Mouse (Mus musculus) left cerebral cortex, postnatal 36 days (tissue): ENCODE data around the gene Rnps1. TPM values are rescaled to one million over a fixed set of nuclear protein-coding genes. Genes with fewer than 3 reads are reported as not detected.

Source experiments
- DNase-seq, 2 experiments: peaks; one replicate each; pipeline ENCODE4 v3.0.0; 2021 to 2022; ENCODE audit warnings: low spot score in 2 of 2, mixed read lengths in 1 of 2
- intact Hi-C: fragments of 180-260 bp; cut with DNase I; formaldehyde crosslinking; loops from one replicate; pipeline ENCODE4 v1.15.1; 2025
- total RNA-seq, 2 experiments: library from RNA; stranded (reverse); gene quantifications; 2 replicates each; pipeline ENCODE4 v1.2.3; 2021

The Rnps1 gene
- total RNA-seq, 2 experiments from 2014 or later, result 125 to 132 TPM

GRCm38 (mm10) chr17:24463374-24464133 lies 49.2 kb downstream of the Rnps1 start:
- intact Hi-C loops, result no loop called here
- no peak for DNase-seq

- DNase-seq, result no peak
- intact Hi-C loops, result no loop called here
Observed at GRCm38 (mm10) chr17:24468636-24469246, 54.4 kb downstream of the Rnps1 start.

- intact Hi-C loops, result no loop called here
- no peak for DNase-seq
Observed at GRCm38 (mm10) chr17:24469336-24469909, 55.1 kb downstream of the Rnps1 start.

- intact Hi-C loops, result no loop called here
- peak; percentile 99 for DNase-seq
Observed at GRCm38 (mm10) chr17:24469910-24470602, 55.7 kb downstream of the Rnps1 start, which contains the start of the genes E4f1 and Pgp. Gene E4f1 (minus strand): TSS chr17:24470313. Gene Pgp (plus strand): TSS chr17:24470392.

- peak; percentile 55 to 65 for DNase-seq
- intact Hi-C loops, result no loop called here
Observed at GRCm38 (mm10) chr17:24470701-24471527, 56.5 kb downstream of the Rnps1 start.

- peak in 1 of 2 experiments; percentile 14 for DNase-seq
- intact Hi-C loops, result no loop called here
Observed at GRCm38 (mm10) chr17:24472512-24472911, 58.1 kb downstream of the Rnps1 start.

- intact Hi-C loops, result no loop called here
- DNase-seq, result no peak
Observed at GRCm38 (mm10) chr17:24473612-24474275, 59.4 kb downstream of the Rnps1 start, which contains the start of gene Bricd5. Gene Bricd5 (plus strand): TSS chr17:24473884.

- peak in 1 of 2 experiments; percentile 30 for DNase-seq
Observed at GRCm38 (mm10) chr17:24474557-24474956, 60.2 kb downstream of the Rnps1 start.

More at GRCm38 (mm10) chr17:24474557-24474956, 60.2 kb downstream of the Rnps1 start:
- intact Hi-C loops, result no loop called here

Other genes starting within 250 kb of the Rnps1 start
- gene Atp6v0c, start 244.9 kb upstream of the Rnps1 start, total RNA-seq, result 1,000 to 10,000 TPM; 1,241 to 1,448 TPM
- gene Tbc1d24, start 209.0 kb upstream of the Rnps1 start, total RNA-seq, result 10 to 100 TPM; 64.4 to 65.5 TPM
- 10 to 100 TPM; 10.0 to 10.4 TPM for gene Ntn3, start 205.0 kb upstream of the Rnps1 start, total RNA-seq
- gene Tedc2, start 193.7 kb upstream of the Rnps1 start, total RNA-seq, result 10 to 100 TPM in 1 of 2 experiments, 1 to 10 TPM in 1; 9.4 to 14.2 TPM
- 1 to 10 TPM; 4.9 to 5.4 TPM for gene Ccnf, start 163.1 kb upstream of the Rnps1 start, total RNA-seq
- 1 to 10 TPM in 1 of 2 experiments, under 1 TPM in 1; 0.72 to 1.1 TPM for gene Abca17, start 63.5 kb upstream of the Rnps1 start, total RNA-seq
- gene Abca3, start 62.6 kb upstream of the Rnps1 start, total RNA-seq, result 10 to 100 TPM; 79.2 to 79.9 TPM
- 10 to 100 TPM; 26.7 to 30.3 TPM for gene Eci1, start 12.1 kb downstream of the Rnps1 start, total RNA-seq
- 1 to 10 TPM; 3.2 to 7.2 TPM for gene Dnase1l2, start 28.5 kb downstream of the Rnps1 start, total RNA-seq
- gene E4f1, start 55.7 kb downstream of the Rnps1 start, total RNA-seq, result 10 to 100 TPM; 26.2 to 40.9 TPM
- 10 to 100 TPM; 60.4 to 75.1 TPM for gene Pgp, start 55.8 kb downstream of the Rnps1 start, total RNA-seq
- gene Bricd5, start 59.3 kb downstream of the Rnps1 start, total RNA-seq, result 1 to 10 TPM in 1 of 2 experiments, under 1 TPM in 1; 0.86 to 1.1 TPM
- 10 to 100 TPM; 35.1 to 35.8 TPM for gene Mlst8, start 64.5 kb downstream of the Rnps1 start, total RNA-seq
- 100 to 1,000 TPM; 110 to 140 TPM for gene Caskin1, start 74.0 kb downstream of the Rnps1 start, total RNA-seq
- 10 to 100 TPM; 69.6 to 95.6 TPM for gene Traf7, start 113.4 kb downstream of the Rnps1 start, total RNA-seq
- gene Rab26, start 119.6 kb downstream of the Rnps1 start, total RNA-seq, result 10 to 100 TPM; 51.0 to 51.3 TPM
- gene Pkd1, start 135.3 kb downstream of the Rnps1 start, total RNA-seq, result 10 to 100 TPM; 62.7 to 85.4 TPM
- gene Tsc2, start 218.1 kb downstream of the Rnps1 start, total RNA-seq, result 100 to 1,000 TPM; 116 to 157 TPM
- 1 to 10 TPM; 4.2 to 6.6 TPM for gene Nthl1, start 218.1 kb downstream of the Rnps1 start, total RNA-seq
- gene Slc9a3r2, start 235.8 kb downstream of the Rnps1 start, total RNA-seq, result 10 to 100 TPM; 51.0 to 51.2 TPM
- 1 to 10 TPM; 1.1 to 1.3 TPM for gene Npw, start 243.9 kb downstream of the Rnps1 start, total RNA-seq